Mouse (Mus musculus) forebrain, postnatal 0 days (tissue): ENCODE results near the gene Ranbp3. TPM values are rescaled to one million over a fixed set of nuclear protein-coding genes. Genes with fewer than 3 reads are reported as not detected.

Experiments
- ATAC-seq: fragments of 200-750 bp; cut with Nextera tagmentation; 2 replicates; pipeline ENCODE4 v1.8.0; 2017; ENCODE audit warnings: mild to moderate bottlenecking, moderate library complexity
- DNase-seq: peaks from one replicate; pipeline ENCODE4 v3.0.0-alpha.2; 2015
- H3K27ac ChIP-seq: fragments of 300-500 bp; sonication (generic); 2 replicates; pipeline ENCODE4 v1.5.1; 2014; ENCODE audit warnings: low read depth, mild to moderate bottlenecking, antibody characterized with exemption, low read length, moderate library complexity, mixed read lengths
- H3K27me3 ChIP-seq: fragments of 300-500 bp; sonication (generic); 2 replicates; pipeline ENCODE4 v1.6.1; 2014; ENCODE audit warnings: mild to moderate bottlenecking, low read length, mixed read lengths; ENCODE audit not compliant: insufficient read depth
- H3K36me3 ChIP-seq: fragments of 300-500 bp; sonication (generic); 2 replicates; pipeline ENCODE4 v1.6.1; 2014; ENCODE audit warnings: mild to moderate bottlenecking, moderate library complexity; ENCODE audit not compliant: insufficient read depth
- H3K4me1 ChIP-seq: fragments of 300-500 bp; sonication (generic); 2 replicates; pipeline ENCODE4 v1.6.1; 2014; ENCODE audit warnings: antibody characterized with exemption; ENCODE audit not compliant: insufficient read depth
- H3K4me2 ChIP-seq: fragments of 300-500 bp; sonication (generic); 2 replicates; pipeline ENCODE4 v1.6.1; 2014; ENCODE audit warnings: low read depth, mild to moderate bottlenecking, moderate library complexity
- H3K4me3 ChIP-seq: fragments of 300-500 bp; sonication (generic); 2 replicates; pipeline ENCODE4 v1.5.1; 2014; ENCODE audit warnings: low read depth, low read length, mixed read lengths
- H3K9ac ChIP-seq: fragments of 300-500 bp; sonication (generic); 2 replicates; pipeline ENCODE4 v1.6.1; 2014; ENCODE audit warnings: mild to moderate bottlenecking
- H3K9me3 ChIP-seq: fragments of 300-500 bp; sonication (generic); 2 replicates; pipeline ENCODE4 v1.6.1; 2016; ENCODE audit warnings: low read length
- CTCF ChIP-seq: sonication (generic); IDR thresholded peaks from 2 replicates; pipeline ENCODE4 v1.5.1; 2016; ENCODE audit warnings: antibody characterized with exemption, control low read depth, low read depth
- WGBS: fragments of 180-500 bp; shearing (Covaris S2); extraction: QIAGEN DNeasy Blood & Tissue Kit; methylation state at CpG from one replicate; pipeline ENCODE4 v1.1.7; 2014; 5-methylcytosine and 5-hydroxymethylcytosine counted together
- polyA plus RNA-seq: library from polyadenylated mRNA; unstranded; fragments of >200 nt; fragmentation: Nextera tagmentation; extraction: Ambion mirVana; gene quantifications from 2 replicates; pipeline ENCODE4 v1.2.1, GENCODE M21; 2015
- total RNA-seq: library from RNA; depleted of rRNA; stranded (reverse); fragments of >200 nt; gene quantifications from 2 replicates; pipeline ENCODE4 v1.2.3, GENCODE M21; 2014; rRNA removed

Ranbp3 gene
- total and polyA plus RNA-seq, 2 experiments from 2014 or later, result 100 to 115 TPM

DNA sequence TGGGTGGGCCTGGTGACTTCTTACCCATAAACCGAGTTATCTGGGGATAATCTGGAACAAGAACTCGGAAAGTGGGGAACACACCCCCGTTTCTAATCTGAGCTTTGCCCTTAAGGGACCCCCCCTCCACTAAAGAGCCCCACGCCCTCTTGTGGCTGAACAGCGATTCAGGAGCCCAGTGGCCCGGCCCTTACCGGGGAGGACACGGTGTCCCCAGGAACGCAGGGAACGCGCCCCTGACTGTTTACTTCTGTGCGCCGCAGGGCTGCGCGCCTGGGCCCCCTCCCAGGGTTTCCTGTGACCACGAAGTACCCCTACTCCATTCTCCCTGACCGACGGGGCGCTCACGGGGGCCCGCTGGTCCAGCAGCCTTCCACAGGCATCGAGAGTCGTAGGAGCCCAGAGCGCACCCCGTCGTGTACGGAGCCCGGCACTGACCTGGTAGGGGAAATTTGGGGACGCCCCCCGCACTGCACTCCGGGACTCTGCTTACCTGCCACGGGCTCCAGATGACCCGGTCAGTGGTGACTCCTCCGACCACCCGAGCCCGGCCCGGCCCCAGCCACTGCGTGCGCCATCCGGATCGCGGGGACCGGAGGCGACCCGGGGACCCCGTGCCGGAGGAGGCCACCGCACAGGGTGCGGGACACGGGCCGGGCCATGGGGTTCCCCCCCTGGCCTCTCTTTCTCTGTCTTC, 83.8 kb downstream of the Ranbp3 start:
- H3K36me3 ChIP-seq, result no peaks in the 10 kb centered on the region
- peak overlapping the region; percentile 40 for H3K4me3 ChIP-seq
- ATAC-seq, result no peak
- H3K4me1 ChIP-seq, result peaks cover 3% of the 10 kb centered on the region; the same call in 1 of the 2 replicates
- no peak overlapping the region for H3K27ac ChIP-seq
- no peaks in the 10 kb centered on the region for H3K9me3 ChIP-seq
- peak overlapping the region; percentile 35; the same call in 1 of the 2 replicates for H3K9ac ChIP-seq
- TF ChIP-seq CTCF, result no peak
- peaks cover 50% of the 10 kb centered on the region for H3K27me3 ChIP-seq
- no peak for DNase-seq
- WGBS, result under 1% methylated on average over 49 of the region's 51 CpGs
- peak overlapping the region; percentile 80 for H3K4me2 ChIP-seq

DNA sequence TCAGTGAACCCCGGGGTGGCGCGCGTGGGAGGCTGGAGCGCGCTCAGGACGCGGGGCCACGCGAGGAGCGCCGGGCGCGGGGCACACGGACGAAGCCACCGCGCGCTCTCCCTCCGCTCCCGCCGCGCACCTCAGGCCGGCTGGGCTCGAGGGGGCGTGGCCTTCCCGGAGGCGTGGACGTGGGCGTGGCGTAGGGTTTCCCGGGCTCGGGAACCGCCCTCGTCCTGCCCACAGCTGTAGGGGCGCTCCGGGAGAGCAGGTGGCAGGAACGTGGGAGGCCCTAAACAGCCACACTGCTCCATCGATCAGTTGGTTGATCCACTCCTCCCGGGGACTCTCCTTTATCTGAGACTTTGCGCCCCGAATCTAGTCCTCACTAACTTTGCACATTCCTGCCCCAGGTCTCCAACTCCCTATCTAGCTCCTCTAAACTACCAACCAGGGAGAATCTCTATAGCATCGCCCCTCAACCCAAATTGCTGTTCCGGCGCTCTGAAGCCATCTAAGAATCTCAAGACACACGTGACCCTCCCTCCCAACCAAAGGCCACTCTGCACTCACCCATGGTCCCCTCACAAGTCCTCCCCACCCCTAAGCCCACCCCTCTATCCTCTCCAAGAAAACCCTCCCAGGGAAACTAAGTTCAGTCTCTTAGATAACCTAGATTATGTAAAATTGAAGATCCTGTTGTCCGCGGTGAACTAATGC, 84.5 kb downstream of the Ranbp3 start, which contains the start of gene Nrtn:
Gene Nrtn (minus strand): TSS at position 115 of the 708 bp plus-strand sequence.
- TF ChIP-seq CTCF, result no peak
- Histone ChIP-seq H3K27ac (no peak within 1 kb of the TSS), H3K27me3 (peaks cover 45% of the 10 kb centered on the region), H3K4me3 (peak within 1 kb of the TSS; percentile 40), H3K9me3 (no peaks in the 10 kb centered on the region), H3K4me1 (peaks cover 7% of the 10 kb centered on the region; the same call in 1 of the 2 replicates), H3K4me2 (peak within 1 kb of the TSS; percentile 80), H3K36me3 (no peaks in the 10 kb centered on the region), H3K9ac (peak within 1 kb of the TSS; percentile 35; the same call in 1 of the 2 replicates)
- under 1% methylated on average over 37 of the region's 48 CpGs for WGBS
- DNase-seq (peak; percentile 57), ATAC-seq (no peak)

- Histone ChIP-seq H3K36me3 (no peaks in the 10 kb centered on the region), H3K4me2 (no peak overlapping the region), H3K4me3 (no peak overlapping the region), H3K27me3 (peaks cover 45% of the 10 kb centered on the region), H3K9me3 (no peaks in the 10 kb centered on the region), H3K27ac (no peak overlapping the region), H3K9ac (no peak overlapping the region), H3K4me1 (peaks cover 11% of the 10 kb centered on the region; the same call in 1 of the 2 replicates)
- ATAC-seq, result no peak
- TF ChIP-seq CTCF, result peak; percentile 52
- peak; percentile 32 for DNase-seq
- WGBS, result 5% methylated on average over 12 of the region's 12 CpGs
Observed at GRCm38 (mm10) chr17:56758132-56758531, 85.0 kb downstream of the Ranbp3 start.

DNA sequence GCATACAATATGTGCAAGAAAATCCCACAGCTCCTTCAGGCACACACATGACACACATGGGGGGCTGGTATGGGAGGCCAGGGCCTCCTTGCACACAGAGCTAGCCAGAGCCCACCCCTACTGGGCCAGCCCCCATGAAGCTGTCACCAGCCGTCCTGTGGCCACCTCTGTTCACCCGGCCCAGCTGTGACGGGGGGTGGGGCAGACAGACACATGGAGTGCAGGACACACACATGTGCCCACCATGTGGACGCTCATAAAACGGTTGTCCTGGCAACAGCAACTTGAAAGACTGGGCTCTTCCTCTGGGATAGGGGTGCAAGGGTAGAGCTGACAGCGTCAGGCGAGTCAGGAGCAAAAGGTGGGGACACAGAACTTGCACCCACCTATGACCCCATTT, 86.2 kb downstream of the Ranbp3 start:
- H3K4me2 ChIP-seq, result no peak overlapping the region
- H3K36me3 ChIP-seq, result no peaks in the 10 kb centered on the region
- no peak overlapping the region for H3K27ac ChIP-seq
- no peak for ATAC-seq
- no peaks in the 10 kb centered on the region for H3K9me3 ChIP-seq
- H3K4me1 ChIP-seq, result peaks cover 11% of the 10 kb centered on the region; the same call in 1 of the 2 replicates
- peaks cover 36% of the 10 kb centered on the region for H3K27me3 ChIP-seq
- no peak for TF ChIP-seq CTCF
- 59% methylated on average over 7 of the region's 7 CpGs for WGBS
- DNase-seq, result no peak
- H3K9ac ChIP-seq, result no peak overlapping the region
- H3K4me3 ChIP-seq, result no peak overlapping the region

DNA sequence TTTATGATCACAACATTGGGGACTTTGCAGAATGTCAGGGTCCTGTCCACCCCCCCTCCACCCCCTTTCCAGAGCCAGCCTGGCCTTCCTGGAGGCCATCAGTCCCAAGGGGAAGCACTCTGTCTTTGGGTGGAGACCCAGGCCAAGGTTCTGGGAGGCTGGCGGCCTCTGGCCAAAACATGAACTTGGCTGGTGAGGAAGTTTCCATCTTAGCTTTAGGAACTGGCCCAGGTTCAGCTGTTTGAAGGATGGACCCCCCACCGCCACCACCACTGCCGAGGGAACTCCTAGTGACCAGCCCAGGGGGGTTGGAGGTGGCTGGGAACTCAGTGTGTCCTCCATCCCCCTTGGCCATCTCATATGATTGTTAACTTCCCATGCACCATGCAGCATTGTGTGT, 88.0 kb downstream of the Ranbp3 start:
- DNase-seq (no peak), ATAC-seq (no peak)
- Histone ChIP-seq H3K9ac (no peak overlapping the region), H3K4me2 (no peak overlapping the region), H3K27ac (no peak overlapping the region), H3K9me3 (no peaks in the 10 kb centered on the region), H3K36me3 (no peaks in the 10 kb centered on the region), H3K27me3 (peaks cover 19% of the 10 kb centered on the region), H3K4me1 (peaks cover 17% of the 10 kb centered on the region), H3K4me3 (no peak overlapping the region)
- no peak for TF ChIP-seq CTCF
- WGBS, result 59% methylated on average over 3 of the region's 3 CpGs

Other genes starting within 250 kb of the Ranbp3 start
- 568 and 711 TPM in 2 replicates for gene Ptprs, start 196.8 kb upstream of the Ranbp3 start, total RNA-seq
- 196 and 250 TPM in 2 replicates for gene Ptprs, start 196.8 kb upstream of the Ranbp3 start, polyA plus RNA-seq
- not detected in 2 replicates for gene Znrf4, start 160.9 kb upstream of the Ranbp3 start, total RNA-seq
- gene Znrf4, start 160.9 kb upstream of the Ranbp3 start, polyA plus RNA-seq, result 0.13 and 0.16 TPM in 2 replicates
- gene Gm20219, start 118.9 kb upstream of the Ranbp3 start, total RNA-seq, result 0.33 TPM in 1 of 2 replicates, not detected in the other
- gene Gm20219, start 118.9 kb upstream of the Ranbp3 start, polyA plus RNA-seq, result 0.29 and 0.40 TPM in 2 replicates
- gene Safb2, start 88.7 kb upstream of the Ranbp3 start, total RNA-seq, result 27.2 and 35.1 TPM in 2 replicates
- 25.0 and 36.7 TPM in 2 replicates for gene Safb2, start 88.7 kb upstream of the Ranbp3 start, polyA plus RNA-seq
- gene Safb, start 88.5 kb upstream of the Ranbp3 start, total RNA-seq, result 56.0 and 71.7 TPM in 2 replicates
- 61.8 and 82.8 TPM in 2 replicates for gene Safb, start 88.5 kb upstream of the Ranbp3 start, polyA plus RNA-seq
- 66.0 and 124 TPM in 2 replicates for gene 2410015M20Rik, start 63.5 kb upstream of the Ranbp3 start, total RNA-seq
- gene 2410015M20Rik, start 63.5 kb upstream of the Ranbp3 start, polyA plus RNA-seq, result 208 and 263 TPM in 2 replicates
- gene Rpl36, start 59.9 kb upstream of the Ranbp3 start, total RNA-seq, result 807 and 1,399 TPM in 2 replicates
- gene Rpl36, start 59.9 kb upstream of the Ranbp3 start, polyA plus RNA-seq, result 1,145 and 1,575 TPM in 2 replicates
- 64.9 and 76.3 TPM in 2 replicates for gene Lonp1, start 46.4 kb upstream of the Ranbp3 start, total RNA-seq
- 34.2 and 38.2 TPM in 2 replicates for gene Lonp1, start 46.4 kb upstream of the Ranbp3 start, polyA plus RNA-seq
- 0.81 and 1.5 TPM in 2 replicates for gene Catsperd, start 45.2 kb upstream of the Ranbp3 start, total RNA-seq
- gene Catsperd, start 45.2 kb upstream of the Ranbp3 start, polyA plus RNA-seq, result 0.94 and 1.2 TPM in 2 replicates
- gene Ndufa11, start 44.5 kb downstream of the Ranbp3 start, total RNA-seq, result 191 TPM in 2 replicates
- 576 and 730 TPM in 2 replicates for gene Ndufa11, start 44.5 kb downstream of the Ranbp3 start, polyA plus RNA-seq
- 23.2 and 33.7 TPM in 2 replicates for gene Vmac, start 44.7 kb downstream of the Ranbp3 start, total RNA-seq
- 24.3 and 26.9 TPM in 2 replicates for gene Vmac, start 44.7 kb downstream of the Ranbp3 start, polyA plus RNA-seq
- gene Nrtn, start 84.2 kb downstream of the Ranbp3 start, total RNA-seq, result 1.9 and 5.4 TPM in 2 replicates
- gene Nrtn, start 84.2 kb downstream of the Ranbp3 start, polyA plus RNA-seq, result 2.7 and 2.8 TPM in 2 replicates
- 75.1 and 75.3 TPM in 2 replicates for gene Dus3l, start 91.5 kb downstream of the Ranbp3 start, total RNA-seq
- 70.4 and 79.9 TPM in 2 replicates for gene Dus3l, start 91.5 kb downstream of the Ranbp3 start, polyA plus RNA-seq
- 0.69 and 0.71 TPM in 2 replicates for gene Prr22, start 97.0 kb downstream of the Ranbp3 start, total RNA-seq
- gene Prr22, start 97.0 kb downstream of the Ranbp3 start, polyA plus RNA-seq, result 0.14 and 0.25 TPM in 2 replicates
- gene Rfx2, start 157.7 kb downstream of the Ranbp3 start, total RNA-seq, result 2.4 and 3.6 TPM in 2 replicates
- gene Rfx2, start 157.7 kb downstream of the Ranbp3 start, polyA plus RNA-seq, result 2.2 and 3.4 TPM in 2 replicates
- not detected in 2 replicates for gene Acsbg2, start 201.2 kb downstream of the Ranbp3 start, total RNA-seq
- not detected in 2 replicates for gene Acsbg2, start 201.2 kb downstream of the Ranbp3 start, polyA plus RNA-seq
- 0.14 TPM in 1 of 2 replicates, not detected in the other for gene 1700061G19Rik, start 202.2 kb downstream of the Ranbp3 start, total RNA-seq
- gene 1700061G19Rik, start 202.2 kb downstream of the Ranbp3 start, polyA plus RNA-seq, result 0.15 and 0.48 TPM in 2 replicates